Mouse (Mus musculus): Measurements from ENCODE around the gene Rad54l2.

Rad54l2 gene

DNA sequence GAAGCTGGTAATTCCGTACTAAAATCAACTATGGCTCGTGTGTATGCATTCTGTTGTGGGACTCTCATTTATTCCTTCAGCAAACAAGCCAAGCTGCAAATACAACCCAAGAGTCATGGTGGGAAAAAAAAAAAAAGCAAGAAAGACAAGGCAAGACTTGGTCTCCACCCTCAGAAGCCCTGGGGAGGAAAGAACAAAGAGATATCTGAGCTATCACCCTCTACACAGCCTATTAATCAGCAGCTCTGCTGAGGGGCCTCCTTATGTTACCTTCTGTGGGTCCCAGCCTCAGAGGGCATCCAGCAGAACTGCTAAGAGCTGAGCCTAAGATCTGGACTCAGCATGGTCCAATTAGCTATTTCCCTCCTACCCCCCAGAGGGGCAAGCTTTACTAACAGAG is 115.1 kb downstream of the Rad54l2 start:
- DNase-seq: no peak

DNA sequence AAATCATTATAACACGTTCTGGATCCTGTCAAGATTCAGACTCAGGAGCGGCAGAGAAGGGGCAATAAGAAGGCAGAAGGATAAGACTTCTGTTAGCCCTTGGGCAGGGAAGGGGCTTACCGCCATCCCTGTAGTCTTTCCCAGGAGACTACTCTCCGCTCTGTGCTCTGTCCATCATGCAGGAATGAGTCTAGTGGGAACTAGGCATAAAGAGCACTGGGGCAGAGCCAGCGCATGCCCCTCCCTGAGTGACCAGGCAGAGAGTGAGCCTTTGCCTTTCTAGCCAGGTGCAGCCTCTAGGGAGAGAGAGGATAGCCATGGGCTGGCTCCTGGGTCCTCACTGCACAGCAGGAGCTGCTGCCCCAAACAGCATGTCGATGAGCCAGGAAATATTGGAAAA is 124.1 kb downstream of the Rad54l2 start:
- no peak for DNase-seq

DNA sequence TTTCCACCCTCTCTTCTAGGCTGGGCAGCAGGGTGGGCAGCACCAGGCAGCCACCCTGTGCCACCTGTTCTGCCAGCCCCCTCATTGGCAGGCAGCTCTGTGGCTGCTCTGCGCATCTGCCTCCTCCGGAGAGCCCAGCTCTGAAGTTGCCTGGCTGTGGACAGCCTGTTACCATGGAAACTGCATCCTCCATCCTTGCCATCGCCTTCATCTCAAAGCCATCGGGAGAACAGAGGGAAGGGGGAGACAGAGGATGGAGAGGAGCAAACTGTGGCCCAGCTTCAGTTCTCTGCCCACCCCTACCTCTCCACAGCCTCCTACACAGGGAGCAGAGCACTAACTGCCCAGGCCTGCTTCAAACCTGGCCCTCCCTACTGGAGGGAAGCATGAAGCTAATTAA is 124.6 kb downstream of the Rad54l2 start:
- peak; percentile 56 for DNase-seq

DNA sequence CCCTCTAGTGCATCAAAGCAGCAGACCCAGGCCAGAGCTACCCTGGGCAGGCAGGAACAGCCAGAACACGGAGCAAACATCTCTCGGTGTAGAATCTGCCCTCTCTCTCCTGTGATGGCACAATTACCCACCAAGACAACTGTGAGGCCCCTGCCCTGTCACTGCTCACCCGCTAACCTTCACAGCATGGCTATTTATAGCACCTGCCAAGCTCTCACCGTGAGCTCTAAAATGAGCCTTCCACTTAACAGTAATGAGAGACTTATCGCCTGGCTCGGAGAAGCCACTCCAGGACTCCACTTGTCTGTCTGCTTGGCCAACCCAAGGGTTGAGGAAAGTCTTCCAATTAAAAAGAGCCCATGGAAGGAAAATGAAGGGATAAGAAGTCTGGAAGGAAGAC is 125.8 kb downstream of the Rad54l2 start:
- no peak for DNase-seq

DNA sequence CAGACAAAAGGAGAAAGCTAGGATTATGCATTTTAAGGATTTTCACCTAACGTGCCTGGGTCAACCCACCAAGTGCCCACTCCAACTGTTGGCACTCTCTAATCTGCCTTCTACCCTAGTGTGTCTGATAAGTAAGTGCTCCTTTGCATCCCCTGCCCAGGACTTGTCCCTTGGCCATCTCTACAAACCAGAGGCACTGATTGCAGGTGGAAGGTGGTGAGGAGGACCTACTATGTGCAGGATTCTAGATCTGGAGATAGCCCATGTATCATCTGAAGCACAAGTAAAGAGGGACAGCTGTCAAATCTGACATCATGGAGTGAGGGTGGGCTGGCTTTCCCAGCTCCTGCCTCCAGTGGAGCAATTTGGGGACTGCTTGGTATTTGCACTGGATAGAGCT is 129.1 kb downstream of the Rad54l2 start:
- DNase-seq: no peak

DNA sequence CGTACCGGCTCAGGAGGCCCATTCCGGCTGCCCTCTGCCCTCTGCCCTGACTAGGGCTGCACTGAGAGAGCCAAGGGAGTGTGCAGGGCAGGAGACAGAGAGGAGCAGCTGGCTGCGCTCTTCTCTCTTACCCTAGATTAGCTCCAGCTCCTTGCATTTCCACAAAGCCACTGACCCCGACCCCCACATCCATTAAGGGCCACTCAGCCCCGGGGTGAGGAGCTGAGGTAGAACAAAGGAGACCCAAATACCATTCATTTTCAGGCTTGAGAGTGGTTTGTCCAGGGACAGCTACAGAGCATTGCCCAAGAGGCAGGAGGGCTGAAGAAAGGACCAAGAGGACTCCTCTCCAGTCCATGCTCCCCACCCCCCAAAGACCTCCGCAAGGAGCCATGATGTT is 129.6 kb downstream of the Rad54l2 start:
- no peak for DNase-seq

DNA sequence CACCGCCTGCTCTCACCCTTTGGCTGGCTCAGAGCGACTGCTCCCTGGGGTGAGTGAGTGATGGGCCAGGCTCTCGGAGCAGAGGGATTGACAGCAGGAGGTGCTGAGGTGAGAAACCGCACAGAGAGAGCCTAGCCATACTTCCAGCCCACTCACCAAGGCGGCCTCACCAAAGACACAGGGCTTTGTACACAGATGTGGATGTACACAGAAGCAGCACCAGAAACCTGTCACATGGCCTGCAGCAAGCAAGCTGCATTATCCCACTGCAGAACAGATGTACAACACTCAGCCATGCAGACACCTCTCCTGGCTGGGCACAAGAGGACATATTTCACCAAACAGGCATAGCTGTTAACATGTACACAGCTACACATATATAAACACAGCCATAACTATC is 131.4 kb downstream of the Rad54l2 start:
- DNase-seq: no peak

DNA sequence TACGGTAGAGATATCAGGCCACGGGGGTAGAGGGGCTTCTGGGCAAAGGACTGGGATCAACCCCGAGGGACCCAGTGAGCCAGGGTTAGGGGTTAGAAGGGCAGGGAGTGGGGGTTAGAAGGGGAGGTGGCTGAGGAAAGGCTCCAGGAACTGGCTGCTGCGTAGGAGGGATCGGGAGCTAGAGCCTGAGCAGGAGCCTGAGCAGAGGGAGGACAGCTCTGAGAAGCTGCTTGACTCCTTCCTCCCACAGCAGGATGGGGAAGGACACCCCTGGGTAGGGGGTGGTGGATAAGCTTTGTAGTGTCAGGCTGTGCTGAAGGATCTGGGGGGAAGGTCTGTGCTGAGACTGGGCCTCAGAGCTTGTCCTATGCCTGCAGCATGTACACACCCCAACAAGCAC is 132.2 kb downstream of the Rad54l2 start:
- no peak for DNase-seq

DNA sequence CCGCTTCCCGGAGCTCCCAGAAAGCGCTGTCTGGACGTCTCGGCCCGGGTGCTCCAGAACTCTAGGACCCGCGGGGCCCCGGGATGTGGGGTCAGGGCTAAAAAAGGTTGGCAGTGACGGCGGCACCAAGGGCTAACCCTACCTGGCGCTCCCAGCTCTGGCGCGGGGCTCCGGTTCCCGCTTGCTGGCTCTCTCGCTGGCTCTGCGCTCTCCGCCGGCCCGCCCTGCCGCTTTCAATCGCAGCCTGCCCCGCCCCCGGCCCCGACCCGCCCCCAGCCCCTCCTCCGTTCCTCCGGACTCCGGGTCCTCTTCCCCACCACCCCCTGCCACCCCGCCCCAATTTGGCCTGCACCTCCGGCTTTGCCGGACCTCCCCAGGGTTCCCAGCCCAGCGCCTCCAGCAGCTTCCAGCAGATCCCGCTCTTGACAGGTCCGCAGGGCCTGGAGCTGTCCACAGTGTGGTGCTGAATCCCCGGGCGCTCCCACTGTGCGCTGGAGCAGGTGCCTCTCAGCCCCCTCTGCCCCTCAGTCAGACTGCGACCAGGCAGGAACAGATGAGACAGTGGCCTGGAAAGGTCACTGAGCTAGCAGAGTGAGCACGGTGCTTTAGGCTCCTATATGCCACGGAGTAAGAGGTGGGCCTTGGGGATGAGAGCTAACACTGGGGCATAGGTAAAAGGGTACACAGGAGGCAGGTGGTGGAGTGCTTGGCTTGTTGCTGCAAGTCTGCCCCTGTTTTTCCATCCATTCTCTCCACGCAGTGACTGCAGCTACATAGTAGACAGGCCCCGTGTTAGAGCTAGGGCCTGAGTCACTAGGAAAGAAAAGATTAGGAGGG is 132.9 kb downstream of the Rad54l2 start, which contains the start of gene Grm2:
Gene Grm2, minus strand, starts transcription at position 199 of the 837 bp plus-strand sequence.
- peak; percentile 56 for DNase-seq

DNA sequence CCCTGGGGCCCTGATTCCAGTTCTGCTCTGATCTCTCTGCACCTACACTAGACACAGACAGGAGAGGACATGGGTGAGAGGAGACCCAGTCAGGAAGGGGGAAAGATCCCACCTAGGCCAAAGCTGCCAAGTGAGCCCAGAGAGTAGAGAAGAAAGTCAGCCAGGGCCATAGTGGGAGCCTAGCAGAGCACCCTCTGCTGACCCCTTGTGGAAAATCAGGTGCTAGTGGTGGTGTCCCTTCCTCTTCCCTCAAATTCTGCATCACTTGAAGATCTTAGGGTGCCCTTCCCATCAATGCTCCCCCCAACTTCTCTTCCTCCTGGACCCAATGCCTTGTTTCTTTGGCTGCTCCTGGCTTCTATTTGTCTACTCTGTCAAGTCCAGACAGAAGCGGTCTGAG is 136.3 kb downstream of the Rad54l2 start:
- no peak for DNase-seq

DNA sequence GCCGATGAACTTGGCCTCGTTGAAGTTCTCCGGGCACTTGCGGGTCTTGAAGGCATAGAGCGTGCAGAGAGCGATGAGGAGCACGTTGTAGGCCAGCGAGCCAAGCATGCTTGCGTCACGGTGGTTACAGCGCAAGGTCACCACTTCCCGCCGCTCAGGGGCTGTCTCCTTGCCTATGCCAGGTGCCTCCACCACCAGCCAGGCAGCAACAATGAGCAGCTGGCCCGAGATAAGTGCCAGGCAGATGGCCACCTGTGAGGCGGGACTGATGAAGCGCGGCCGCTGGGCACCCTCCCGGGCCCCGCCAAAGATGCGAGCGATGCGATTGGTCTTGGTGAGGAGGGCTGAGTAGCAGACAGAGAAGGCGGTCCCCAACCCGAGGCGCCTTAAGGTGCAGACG is 141.8 kb downstream of the Rad54l2 start:
- DNase-seq: no peak

DNA sequence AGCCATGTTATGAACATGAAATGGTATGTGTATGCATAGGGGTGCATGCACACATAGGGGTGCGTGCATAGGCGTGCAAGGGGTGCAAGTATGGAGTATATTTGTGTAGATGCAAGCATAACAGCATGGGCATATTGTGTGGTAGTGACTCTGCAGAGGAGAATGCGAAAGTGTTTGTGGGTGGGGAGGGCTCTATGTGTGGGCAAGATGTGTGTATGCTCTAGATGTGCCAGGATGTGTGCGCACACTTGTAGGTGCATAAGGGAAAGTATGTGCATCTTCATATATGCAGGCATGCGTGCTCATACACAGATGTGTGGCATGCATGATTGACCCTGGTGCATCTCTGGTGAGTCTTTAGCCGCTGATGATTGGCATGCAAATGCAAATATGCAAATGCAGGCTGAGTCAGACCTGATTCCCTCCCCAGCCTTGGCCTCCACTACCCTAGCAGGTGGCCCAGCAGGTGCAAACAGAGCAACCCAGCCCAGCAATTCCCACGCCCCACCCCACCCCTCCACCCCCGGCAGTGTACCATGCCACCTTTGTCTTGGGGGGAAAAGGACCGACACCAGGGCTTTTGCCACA is 143.2 kb downstream of the Rad54l2 start:
- no peak for DNase-seq

DNA sequence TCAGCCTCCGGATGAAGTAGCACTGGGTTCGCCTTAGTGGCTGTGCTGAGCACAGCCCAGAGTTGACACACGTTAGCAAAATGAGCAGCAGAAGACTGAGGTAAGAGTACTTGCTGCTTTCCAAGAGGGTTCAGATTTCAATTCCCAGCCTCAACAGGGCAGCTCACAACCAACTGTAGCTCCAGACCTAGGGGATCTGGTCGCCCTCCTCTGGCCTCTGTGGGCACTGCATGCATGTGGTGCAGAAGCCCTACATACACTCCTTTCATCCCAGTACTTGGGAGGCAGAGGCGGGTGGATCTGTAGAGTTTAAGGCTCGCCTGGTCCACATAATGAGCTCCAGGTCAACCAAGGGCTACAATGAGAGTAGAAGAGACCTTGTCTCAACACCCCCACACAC is 145.2 kb downstream of the Rad54l2 start:
- no peak for DNase-seq

DNA sequence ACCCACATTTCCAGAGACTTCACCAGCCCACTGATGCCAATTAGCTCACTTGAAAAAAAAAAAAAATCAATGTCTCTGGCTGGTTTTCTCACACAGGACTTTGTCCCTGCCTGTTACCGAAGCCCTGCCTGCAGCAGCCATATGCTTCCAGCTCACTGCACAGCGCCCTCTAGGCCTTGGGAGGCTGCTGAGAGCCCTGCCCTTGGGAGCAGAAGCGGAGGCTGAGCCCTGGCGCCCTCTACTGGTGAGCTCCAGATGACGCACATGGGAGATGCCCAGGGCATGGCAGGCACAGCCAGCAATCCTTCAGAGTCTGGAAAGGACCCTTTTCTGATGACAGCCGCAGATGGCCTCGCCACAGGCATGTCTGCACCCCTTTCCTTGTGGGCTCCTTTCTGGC is 145.9 kb downstream of the Rad54l2 start:
- DNase-seq: peak; percentile 91

DNA sequence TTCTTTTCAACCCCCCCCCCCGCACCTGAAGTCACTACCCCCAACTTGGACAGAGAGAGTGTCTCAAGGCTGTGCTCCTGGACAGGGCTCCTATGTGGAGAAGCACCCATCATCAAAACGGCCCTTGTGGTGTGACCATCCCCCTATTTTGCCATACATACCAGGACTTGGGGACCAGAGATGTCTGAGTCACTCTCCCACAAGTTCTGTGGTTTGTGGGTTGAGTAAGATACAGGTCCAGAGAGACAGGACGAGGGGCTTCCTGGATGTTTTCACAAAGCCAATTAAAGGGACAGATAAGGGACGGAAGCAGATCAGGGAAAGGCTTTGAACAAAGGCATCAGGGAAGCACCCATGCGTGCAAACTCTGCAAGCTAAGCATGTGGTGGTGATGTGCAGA is 147.6 kb downstream of the Rad54l2 start:
- DNase-seq: no peak

DNA sequence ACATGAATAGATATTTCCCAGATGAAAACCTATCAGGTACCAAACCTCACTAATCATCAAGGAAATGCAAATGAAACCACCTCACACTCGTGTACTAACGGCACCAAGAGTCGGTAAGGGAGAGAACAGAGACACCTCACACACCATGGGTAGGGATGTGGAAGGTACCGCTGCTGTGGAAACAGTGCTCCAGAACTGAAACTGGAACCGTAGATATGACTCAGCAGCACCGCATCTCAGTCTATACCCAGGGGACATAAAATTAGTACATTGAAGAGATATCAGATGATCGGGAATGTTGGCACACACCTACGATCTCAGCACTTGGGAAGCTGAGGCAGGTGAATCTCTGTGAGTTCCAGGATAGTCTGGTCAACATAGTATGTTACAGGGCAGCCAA is 150.8 kb downstream of the Rad54l2 start:
- DNase-seq: no peak

Data from right cerebral cortex, postnatal 14 days (tissue).